Mouse (Mus musculus): Measurements from ENCODE around the gene Cryz. TPM values are rescaled to one million over a fixed set of nuclear protein-coding genes. Genes with fewer than 3 reads are reported as not detected.

Gene Cryz
- 11.7 and 13.6 TPM in 2 replicates for polyA plus RNA-seq (2016; fragmentation: Nextera tagmentation; extraction: Ambion mirVana)

- WGBS: under 1% methylated on average over 25 of the region's 25 CpGs
- H3K4me2 ChIP-seq (replicated peaks): peak within 1 kb of the TSS; percentile 68
These were observed at the start of gene Cryz for GRCm38 (mm10) chr3:154596488-154596933. Gene Cryz, plus strand, starts transcription at chr3:154596711.

GRCm38 (mm10) chr3:154547549-154548426, 48.7 kb upstream of the Cryz start:
- 4% methylated on average over 20 of the region's 20 CpGs for WGBS

More at GRCm38 (mm10) chr3:154596488-154596933, at the start of gene Cryz:
- Histone ChIP-seq H3K27me3 (replicated peaks) (no peaks in the 10 kb centered on the region), H3K27ac (peak within 1 kb of the TSS; percentile 73), H3K4me3 (peak within 1 kb of the TSS; percentile 87), H3K9me3 (no peaks in the 10 kb centered on the region), H3K36me3 (peaks cover 23% of the 10 kb centered on the region), H3K4me1 (peaks cover 3% of the 10 kb centered on the region), H3K9ac (peak within 1 kb of the TSS; percentile 82)
- peak; percentile 93 for ATAC-seq (ENCODE audit: low FRiP score, low read depth)

GRCm38 (mm10) chr3:154548868-154549301, 47.6 kb upstream of the Cryz start:
- H3K4me1 ChIP-seq: peaks cover 20% of the 10 kb centered on the region
- peaks cover 2% of the 10 kb centered on the region; the same call in 1 of the 2 replicates for H3K27me3 ChIP-seq (replicated peaks)
- H3K9ac ChIP-seq: no peak overlapping the region
- H3K4me2 ChIP-seq (replicated peaks): peak overlapping the region; percentile 12; the same call in 1 of the 2 replicates
- H3K36me3 ChIP-seq: no peaks in the 10 kb centered on the region
- ATAC-seq (ENCODE audit: low FRiP score, low read depth): no peak
- H3K9me3 ChIP-seq: no peaks in the 10 kb centered on the region
- no peak overlapping the region for H3K27ac ChIP-seq
- H3K4me3 ChIP-seq: no peak overlapping the region
- 4% methylated on average over 8 of the region's 8 CpGs for WGBS

More at GRCm38 (mm10) chr3:154547549-154548426, 48.7 kb upstream of the Cryz start:
- Histone ChIP-seq H3K9ac (no peak overlapping the region), H3K9me3 (no peaks in the 10 kb centered on the region), H3K36me3 (no peaks in the 10 kb centered on the region), H3K4me3 (no peak overlapping the region), H3K4me2 (replicated peaks) (peak overlapping the region; percentile 48), H3K27me3 (replicated peaks) (peaks cover 2% of the 10 kb centered on the region; the same call in 1 of the 2 replicates), H3K4me1 (peaks cover 20% of the 10 kb centered on the region), H3K27ac (no peak overlapping the region)
- ATAC-seq (ENCODE audit: low FRiP score, low read depth): peak; percentile 38; the same call in 1 of the 2 replicates

- no peak overlapping the region for H3K9ac ChIP-seq
- no peak for ATAC-seq (ENCODE audit: low FRiP score, low read depth)
These were observed 46.0 kb upstream of the Cryz start for GRCm38 (mm10) chr3:154550326-154551034.

GRCm38 (mm10) chr3:154551035-154551411, 45.5 kb upstream of the Cryz start:
- Histone ChIP-seq H3K4me2 (replicated peaks) (no peak overlapping the region), H3K27me3 (replicated peaks) (peaks cover 2% of the 10 kb centered on the region; the same call in 1 of the 2 replicates), H3K9ac (no peak overlapping the region), H3K27ac (no peak overlapping the region), H3K36me3 (no peaks in the 10 kb centered on the region), H3K4me1 (peaks cover 20% of the 10 kb centered on the region), H3K9me3 (no peaks in the 10 kb centered on the region), H3K4me3 (no peak overlapping the region)
- 55% methylated on average over 5 of the region's 5 CpGs for WGBS
- no peak for ATAC-seq (ENCODE audit: low FRiP score, low read depth)

More at GRCm38 (mm10) chr3:154550326-154551034, 46.0 kb upstream of the Cryz start:
- H3K27me3 ChIP-seq (replicated peaks): peaks cover 2% of the 10 kb centered on the region; the same call in 1 of the 2 replicates
- H3K4me1 ChIP-seq: peaks cover 20% of the 10 kb centered on the region
- WGBS: 57% methylated on average over 17 of the region's 17 CpGs
- H3K4me3 ChIP-seq: no peak overlapping the region
- H3K9me3 ChIP-seq: no peaks in the 10 kb centered on the region
- no peak overlapping the region for H3K27ac ChIP-seq
- H3K36me3 ChIP-seq: no peaks in the 10 kb centered on the region
- no peak overlapping the region for H3K4me2 ChIP-seq (replicated peaks)

GRCm38 (mm10) chr3:154562192-154562591, 34.3 kb upstream of the Cryz start:
- no peak overlapping the region for H3K9ac ChIP-seq
- WGBS: 96% methylated on average over 3 of the region's 3 CpGs
- H3K4me1 ChIP-seq: no peaks in the 10 kb centered on the region

GRCm38 (mm10) chr3:154565437-154565836, 31.1 kb upstream of the Cryz start:
- Histone ChIP-seq H3K27me3 (replicated peaks) (no peaks in the 10 kb centered on the region), H3K4me3 (no peak overlapping the region), H3K9me3 (no peaks in the 10 kb centered on the region), H3K4me1 (no peaks in the 10 kb centered on the region; the same call in 1 of the 2 replicates), H3K4me2 (replicated peaks) (no peak overlapping the region), H3K9ac (no peak overlapping the region), H3K36me3 (no peaks in the 10 kb centered on the region), H3K27ac (no peak overlapping the region)
- 82% methylated on average over 3 of the region's 3 CpGs for WGBS
- no peak for ATAC-seq (ENCODE audit: low FRiP score, low read depth)

More at GRCm38 (mm10) chr3:154562192-154562591, 34.3 kb upstream of the Cryz start:
- H3K27ac ChIP-seq: no peak overlapping the region
- H3K4me3 ChIP-seq: no peak overlapping the region
- H3K27me3 ChIP-seq (replicated peaks): no peaks in the 10 kb centered on the region
- no peaks in the 10 kb centered on the region for H3K36me3 ChIP-seq
- ATAC-seq (ENCODE audit: low FRiP score, low read depth): no peak
- no peaks in the 10 kb centered on the region for H3K9me3 ChIP-seq
- no peak overlapping the region for H3K4me2 ChIP-seq (replicated peaks)

- peaks cover 9% of the 10 kb centered on the region for H3K4me1 ChIP-seq
- no peak overlapping the region for H3K27ac ChIP-seq
- H3K36me3 ChIP-seq: no peaks in the 10 kb centered on the region
- no peaks in the 10 kb centered on the region; the same call in 1 of the 2 replicates for H3K27me3 ChIP-seq (replicated peaks)
- 23% methylated on average over 14 of the region's 14 CpGs for WGBS
- ATAC-seq (ENCODE audit: low FRiP score, low read depth): no peak; the same call in 1 of the 2 replicates
- no peak overlapping the region for H3K9ac ChIP-seq
- peak overlapping the region; percentile 36 for H3K4me2 ChIP-seq (replicated peaks)
- H3K9me3 ChIP-seq: no peaks in the 10 kb centered on the region
- H3K4me3 ChIP-seq: no peak overlapping the region
These were observed 26.4 kb upstream of the Cryz start for GRCm38 (mm10) chr3:154570029-154570575.

- no peaks in the 10 kb centered on the region for H3K9me3 ChIP-seq
- no peak overlapping the region for H3K27ac ChIP-seq
- ATAC-seq (ENCODE audit: low FRiP score, low read depth): no peak
- H3K9ac ChIP-seq: no peak overlapping the region
- peak overlapping the region; percentile 54 for H3K4me2 ChIP-seq (replicated peaks)
- no peaks in the 10 kb centered on the region for H3K36me3 ChIP-seq
- peaks cover 9% of the 10 kb centered on the region for H3K4me1 ChIP-seq
- WGBS: 5% methylated on average over 12 of the region's 12 CpGs
- no peaks in the 10 kb centered on the region; the same call in 1 of the 2 replicates for H3K27me3 ChIP-seq (replicated peaks)
- H3K4me3 ChIP-seq: no peak overlapping the region
These were observed 25.7 kb upstream of the Cryz start for GRCm38 (mm10) chr3:154570786-154571185.

- peak; percentile 84 for ATAC-seq (ENCODE audit: low FRiP score, low read depth)
These were observed 24.1 kb upstream of the Cryz start for GRCm38 (mm10) chr3:154572341-154572972.

GRCm38 (mm10) chr3:154573666-154574065, 22.8 kb upstream of the Cryz start:
- no peak for ATAC-seq (ENCODE audit: low FRiP score, low read depth)
- Histone ChIP-seq H3K4me2 (replicated peaks) (no peak overlapping the region), H3K27me3 (replicated peaks) (no peaks in the 10 kb centered on the region; the same call in 1 of the 2 replicates), H3K9me3 (no peaks in the 10 kb centered on the region), H3K9ac (no peak overlapping the region), H3K4me3 (no peak overlapping the region), H3K4me1 (peaks cover 9% of the 10 kb centered on the region), H3K27ac (no peak overlapping the region), H3K36me3 (peaks cover 7% of the 10 kb centered on the region; the same call in 1 of the 2 replicates)
- WGBS: 72% methylated on average over 6 of the region's 6 CpGs

More at GRCm38 (mm10) chr3:154572341-154572972, 24.1 kb upstream of the Cryz start:
- WGBS: 13% methylated on average over 12 of the region's 12 CpGs
- Histone ChIP-seq H3K27me3 (replicated peaks) (no peaks in the 10 kb centered on the region; the same call in 1 of the 2 replicates), H3K36me3 (no peaks in the 10 kb centered on the region), H3K4me3 (no peak overlapping the region), H3K9me3 (no peaks in the 10 kb centered on the region), H3K4me1 (peaks cover 9% of the 10 kb centered on the region), H3K4me2 (replicated peaks) (peak overlapping the region; percentile 25; the same call in 1 of the 2 replicates), H3K9ac (no peak overlapping the region), H3K27ac (no peak overlapping the region)

Measured in neural tube, embryonic 12.5 days (tissue).